Mouse (Mus musculus): ENCODE data around the gene Msi2.

Gene Msi2

DNA sequence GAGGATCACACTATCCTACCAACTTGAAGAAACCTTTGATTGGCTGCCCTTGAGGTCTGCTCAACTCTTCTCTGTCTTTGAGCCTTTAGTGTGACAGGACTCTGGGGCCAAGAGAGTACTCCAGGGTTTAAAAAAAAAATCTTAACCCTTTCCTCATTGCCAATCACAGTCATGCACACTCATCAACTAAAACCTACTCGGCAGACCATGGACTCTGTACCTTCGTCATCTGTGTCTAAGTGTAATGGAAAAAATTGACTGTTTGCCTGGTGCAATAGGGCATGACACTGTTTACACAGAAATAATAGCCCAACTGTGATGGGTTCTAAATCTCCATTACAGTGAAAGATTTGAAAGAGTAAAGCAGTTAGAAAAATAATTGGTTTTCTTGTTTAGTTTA lies 186.3 kb downstream of the Msi2 start:
- no peak for DNase-seq

DNA sequence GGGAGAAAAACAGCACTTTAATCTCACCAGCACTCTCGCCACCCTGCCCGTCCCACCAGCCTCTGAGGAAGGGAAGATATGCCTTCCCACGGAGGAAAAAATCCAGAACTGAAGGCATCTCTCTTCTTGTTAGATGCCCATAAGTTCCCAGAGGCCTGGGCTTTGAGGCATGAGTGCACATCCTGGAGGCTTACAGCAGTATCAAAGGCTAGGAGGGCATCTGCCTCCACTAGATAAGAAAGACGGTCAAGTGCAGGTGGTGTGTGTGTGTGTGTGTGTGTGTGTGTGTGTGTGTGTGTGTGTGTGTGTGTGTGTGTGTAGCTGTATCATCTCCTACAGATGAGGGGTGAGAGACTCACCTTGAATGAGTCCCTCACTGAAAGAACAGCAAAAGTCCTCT lies 188.3 kb downstream of the Msi2 start:
- no peak for DNase-seq

DNA sequence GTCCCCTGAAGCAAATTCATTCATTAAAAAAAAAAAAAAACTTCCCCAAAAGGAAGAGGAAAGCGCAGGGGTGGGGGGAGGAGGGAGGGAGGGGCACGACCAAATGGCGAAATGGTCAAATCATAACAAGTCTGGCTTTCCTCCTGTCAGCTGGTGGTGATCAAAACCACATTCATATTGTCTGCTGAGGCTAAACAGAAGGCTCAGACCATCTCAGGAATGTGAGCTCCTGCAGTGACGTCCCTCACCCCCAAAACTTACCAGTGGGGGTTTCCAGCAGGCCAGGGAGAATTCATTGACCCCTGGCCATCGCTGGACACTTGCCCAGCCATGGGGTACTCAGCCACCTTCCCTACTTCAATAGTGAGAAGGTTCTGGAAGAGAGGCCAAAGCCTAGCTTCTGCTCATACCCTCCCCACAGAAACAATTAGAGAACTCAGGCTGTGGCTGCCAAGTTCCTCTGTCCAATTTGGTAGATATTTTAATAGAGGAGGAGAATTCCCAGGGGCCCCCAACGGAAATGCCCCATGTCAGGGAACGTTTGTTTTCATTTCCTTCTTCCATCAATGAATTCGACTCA lies 189.7 kb downstream of the Msi2 start:
- DNase-seq: no peak

GRCm38 (mm10) chr11:88526711-88527110 lies 191.6 kb downstream of the Msi2 start:
- DNase-seq: no peak

GRCm38 (mm10) chr11:88524790-88525575 lies 193.3 kb downstream of the Msi2 start:
- no peak for DNase-seq

DNA sequence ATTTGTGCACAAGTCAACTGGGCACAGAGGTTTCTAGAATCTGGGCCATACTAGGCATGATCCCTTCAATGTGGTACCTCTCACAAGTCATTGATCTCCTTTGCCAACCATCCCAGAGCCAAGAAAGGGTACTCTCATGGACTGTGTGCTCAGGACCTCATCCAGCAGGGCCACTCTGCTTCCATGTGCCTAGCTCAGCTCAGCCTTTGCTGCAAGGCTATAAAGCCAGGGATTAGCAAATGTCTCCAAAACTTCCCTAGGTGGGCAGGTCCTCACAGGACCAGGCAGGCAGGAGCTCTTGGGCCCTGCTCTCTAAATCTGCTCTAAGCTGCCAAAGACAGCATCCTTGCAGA lies 193.9 kb downstream of the Msi2 start:
- no peak for DNase-seq

- DNase-seq: no peak
Observed at GRCm38 (mm10) chr11:88523921-88524320, 194.4 kb downstream of the Msi2 start.

DNA sequence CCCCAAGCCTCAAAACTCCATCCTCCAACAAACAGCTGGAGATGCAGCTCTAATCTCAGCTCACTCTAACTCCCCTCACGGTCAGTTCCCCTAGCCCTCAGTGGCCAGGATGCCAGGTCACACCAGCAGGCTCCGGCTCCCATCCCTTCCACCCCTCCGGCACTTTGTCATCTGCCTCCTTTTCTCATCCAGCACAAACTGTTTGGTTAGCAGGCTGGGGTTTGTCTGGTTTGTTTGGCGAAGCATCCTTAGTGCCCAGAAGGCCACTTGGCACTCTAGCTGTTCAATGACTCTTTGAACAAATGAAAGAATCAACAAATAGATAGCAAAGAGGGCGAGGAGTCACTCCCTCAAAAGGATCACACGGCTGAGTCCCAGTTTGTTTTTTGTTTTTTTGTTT lies 194.8 kb downstream of the Msi2 start:
- DNase-seq: no peak

DNA sequence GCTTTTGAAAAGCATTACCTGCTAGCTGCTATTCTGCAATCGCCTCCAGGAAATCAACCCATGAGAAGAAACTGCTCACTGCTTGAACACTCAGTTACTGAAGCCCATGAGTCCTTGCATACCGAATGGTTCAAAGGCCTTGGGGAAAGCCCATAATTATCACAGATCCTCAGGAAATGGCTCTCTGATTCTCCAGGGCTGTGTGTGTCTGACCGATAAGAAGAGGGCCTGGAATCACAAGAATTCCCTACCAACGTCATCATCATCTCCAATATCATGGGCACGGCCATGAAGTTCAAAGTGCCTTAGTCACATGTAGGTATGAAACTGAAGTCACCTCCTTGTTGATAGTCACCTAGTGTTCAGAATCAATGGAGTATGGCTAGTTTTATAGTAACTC lies 196.2 kb downstream of the Msi2 start:
- no peak for DNase-seq

DNA sequence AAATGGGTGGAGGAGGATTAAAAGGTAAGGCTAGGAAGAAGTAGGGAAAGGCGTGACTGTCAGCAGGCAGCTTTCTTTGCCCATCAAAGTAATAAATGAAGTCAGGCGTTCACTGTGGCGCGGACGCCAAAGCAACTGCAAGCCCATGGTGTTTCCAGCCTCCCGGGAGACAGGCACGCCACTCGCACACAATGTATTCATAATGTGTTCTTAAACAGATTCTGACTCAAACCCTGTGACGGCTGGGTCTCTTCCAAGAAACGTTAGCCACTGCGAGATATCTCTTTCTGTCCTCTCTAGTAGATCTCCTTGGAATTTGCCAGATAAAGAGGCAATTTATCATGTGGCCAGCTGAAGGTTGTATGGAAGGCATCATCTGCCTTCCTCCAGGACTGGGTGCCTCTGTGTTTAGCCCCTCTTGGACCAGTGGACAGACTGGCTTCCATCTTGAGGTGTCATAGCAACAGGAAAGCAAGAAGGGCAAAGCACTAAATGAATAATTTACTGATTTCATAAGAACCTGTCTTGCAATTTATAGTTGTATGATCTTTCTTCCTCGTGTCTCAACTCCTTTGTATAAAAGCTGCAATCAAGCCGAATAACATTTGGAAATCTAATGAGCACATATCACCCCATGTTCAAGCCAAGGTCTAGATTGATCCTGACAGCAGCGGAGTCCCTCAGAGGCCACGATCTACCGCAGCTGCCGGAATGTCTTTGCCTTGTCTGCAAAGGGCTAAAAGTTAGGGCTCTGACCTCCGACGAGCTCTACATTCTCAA lies 197.2 kb downstream of the Msi2 start:
- DNase-seq: no peak

DNA sequence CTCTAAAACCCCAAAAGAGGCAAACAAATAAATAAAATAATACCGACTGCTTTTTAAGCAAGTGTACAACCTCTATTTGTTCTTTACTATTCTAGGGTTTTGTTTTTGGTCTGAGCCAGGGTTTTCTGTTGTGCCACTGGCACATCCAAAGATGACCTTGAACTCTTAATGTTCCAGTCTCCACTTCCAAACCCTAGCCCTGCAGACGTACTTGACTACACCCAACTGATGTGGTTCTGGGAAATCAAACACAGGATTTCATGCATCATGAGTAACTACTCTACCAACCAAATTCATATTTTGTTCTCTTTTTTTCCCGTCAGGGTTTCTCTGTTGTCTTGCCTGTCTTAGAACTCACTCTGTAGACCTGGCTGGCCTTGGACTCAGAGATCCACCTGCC lies 200.0 kb downstream of the Msi2 start:
- DNase-seq: no peak

- DNase-seq: no peak
Observed at GRCm38 (mm10) chr11:88516596-88517485, 201.5 kb downstream of the Msi2 start.

- no peak for DNase-seq
Observed at GRCm38 (mm10) chr11:88515736-88516583, 202.4 kb downstream of the Msi2 start.

DNA sequence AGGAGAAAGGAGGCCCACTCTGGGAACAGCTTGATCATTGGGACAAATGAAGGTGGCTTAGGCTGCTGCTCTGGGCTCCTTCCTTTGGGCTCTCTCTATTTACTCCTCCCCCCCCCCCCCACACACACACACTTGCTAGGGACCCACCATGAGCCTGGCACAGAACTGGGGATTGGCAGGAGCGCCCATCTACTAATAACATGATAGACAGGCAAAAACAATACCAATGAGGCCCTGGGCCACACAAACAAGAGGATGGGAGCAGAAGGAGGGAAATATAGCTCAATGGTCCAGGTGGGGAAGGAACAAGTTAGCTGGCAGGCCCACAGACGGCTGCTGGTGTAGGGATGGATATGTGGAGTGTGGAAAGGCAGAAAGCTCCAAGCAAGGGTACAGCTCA lies 203.0 kb downstream of the Msi2 start:
- no peak for DNase-seq

DNA sequence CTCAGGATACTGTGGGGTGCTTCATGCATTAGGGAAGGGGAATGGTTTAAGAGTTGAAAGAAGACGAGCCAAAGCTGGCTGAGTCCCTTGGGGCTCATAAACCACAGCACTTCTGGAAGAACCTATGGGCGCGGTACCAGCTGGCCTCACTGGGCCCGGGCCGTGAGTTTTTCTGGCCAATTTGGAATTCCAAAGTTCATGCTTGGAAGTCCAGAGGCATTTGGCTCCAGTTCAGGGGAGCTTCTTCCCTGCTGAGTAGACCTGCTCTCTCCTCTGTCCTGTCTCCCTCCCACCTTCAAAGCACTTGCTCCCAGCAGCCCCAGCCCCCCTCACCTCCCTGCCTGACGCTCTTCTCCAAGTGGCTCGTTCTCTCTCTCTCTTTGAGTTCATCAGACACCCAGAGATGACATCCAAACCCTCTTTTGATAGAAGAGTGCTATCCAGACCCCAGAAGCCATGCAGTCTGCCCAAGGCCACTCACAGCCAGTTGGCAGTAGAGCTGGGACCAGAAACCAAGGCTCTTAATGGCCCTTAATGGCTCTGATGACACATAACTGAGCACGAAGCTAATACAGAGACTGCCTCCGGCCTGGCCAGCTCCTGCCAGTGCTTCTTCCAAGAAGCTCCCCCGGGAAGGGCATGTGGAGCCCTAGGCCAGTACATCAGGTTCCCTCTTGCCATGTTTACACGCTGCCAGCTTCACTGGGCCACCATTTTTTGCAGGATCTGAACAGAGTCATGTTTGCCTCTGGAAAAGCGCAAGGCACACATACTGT lies 204.0 kb downstream of the Msi2 start:
- no peak for DNase-seq

GRCm38 (mm10) chr11:88512580-88512979 lies 205.7 kb downstream of the Msi2 start:
- DNase-seq: peak; percentile 28

- no peak for DNase-seq
Observed at GRCm38 (mm10) chr11:88510282-88510850, 207.9 kb downstream of the Msi2 start.

DNA sequence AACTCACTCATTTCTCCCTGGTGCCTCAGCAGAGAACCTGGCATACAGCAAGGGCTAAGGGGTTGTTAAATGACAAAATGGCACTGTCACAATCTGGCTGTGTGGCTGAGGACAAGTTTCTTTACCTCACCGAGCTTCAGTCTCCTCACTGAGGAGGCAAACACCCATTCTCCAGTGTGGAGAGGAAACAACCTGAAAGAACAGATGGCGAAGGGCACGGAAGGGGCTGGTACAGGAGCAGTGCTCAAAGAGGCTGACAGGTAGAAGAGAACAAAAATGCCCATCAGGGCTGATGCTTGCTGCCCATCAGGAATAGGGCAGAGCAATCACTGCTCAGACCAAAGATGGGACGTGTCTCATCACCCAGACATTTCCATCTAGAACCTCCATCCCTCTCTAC lies 208.8 kb downstream of the Msi2 start:
- no peak for DNase-seq

GRCm38 (mm10) chr11:88508133-88508532 lies 210.2 kb downstream of the Msi2 start:
- no peak for DNase-seq

DNA sequence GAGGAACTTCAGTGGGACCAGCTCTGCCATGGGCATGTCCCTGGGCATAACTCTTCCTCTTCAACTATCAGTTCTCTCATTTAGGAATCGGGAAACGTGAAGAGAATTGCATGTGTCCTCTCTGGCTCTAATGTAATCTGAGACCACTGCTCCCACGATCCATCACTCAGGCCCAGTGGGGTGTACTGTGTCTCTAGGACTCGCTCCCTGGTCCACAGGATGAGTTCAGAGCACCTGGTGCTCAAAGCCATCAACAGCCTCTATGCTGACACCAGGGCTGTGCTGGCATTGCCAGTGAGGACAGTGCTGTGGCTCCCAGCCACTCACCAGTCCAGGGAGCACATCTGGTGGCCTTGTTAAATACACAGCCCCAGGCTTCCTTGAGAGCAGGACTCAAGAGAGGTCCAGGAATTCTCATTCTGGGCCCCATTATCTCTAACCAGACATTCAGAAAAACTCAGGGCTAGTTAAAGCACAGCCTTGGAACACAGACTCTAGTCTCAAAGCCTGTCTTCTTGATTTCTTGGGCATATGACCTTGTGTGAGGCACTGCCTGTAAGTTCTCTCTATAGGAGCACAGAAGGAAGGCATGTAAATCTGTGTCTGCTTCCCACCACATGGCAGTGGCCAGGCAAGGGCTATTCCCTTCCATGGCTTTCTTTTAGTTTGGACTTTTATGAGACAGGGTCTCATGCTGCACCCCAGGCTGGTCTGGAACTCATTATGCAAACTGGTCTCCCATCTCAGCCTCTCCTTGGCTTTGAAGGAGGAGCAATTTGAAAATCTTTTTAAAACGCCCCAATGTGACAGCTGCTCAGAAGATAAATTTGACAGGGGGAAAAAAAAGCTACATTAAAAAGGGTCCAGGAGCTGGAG lies 211.5 kb downstream of the Msi2 start:
- DNase-seq: no peak
